Mouse (Mus musculus) stomach, postnatal 0 days (tissue): ENCODE data around the gene Otop3.

Experiments used
- CTCF ChIP-seq: IDR thresholded peaks from 2 replicates; pipeline ENCODE4 v1.5.1; 2016; ENCODE audit warnings: antibody characterized with exemption, low read depth, mild to moderate bottlenecking, moderate library complexity
- EP300 ChIP-seq: optimal IDR thresholded peaks from 2 replicates; pipeline ENCODE3; 2016; ENCODE audit warnings: antibody characterized with exemption

DNA sequence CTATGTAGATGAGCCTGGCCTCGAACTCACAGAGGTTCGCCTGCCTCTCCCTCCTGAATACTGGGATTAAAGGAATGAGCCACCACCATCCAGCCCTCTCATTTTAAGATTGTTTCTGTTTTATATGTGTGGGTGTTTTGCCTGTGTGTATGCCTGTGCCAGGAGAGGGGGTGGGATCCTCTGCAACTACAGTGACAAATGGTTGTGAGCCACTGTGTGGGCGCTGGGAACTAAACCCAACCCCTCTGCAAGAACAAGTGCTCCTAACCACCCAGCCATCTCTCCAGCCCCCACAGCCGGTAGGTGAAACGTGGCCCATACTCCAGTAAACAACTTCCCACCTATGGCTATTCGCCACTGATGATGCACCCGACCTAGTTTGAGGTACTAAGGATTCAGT is 56.8 kb downstream of the Otop3 start:
- TF ChIP-seq CTCF, result no peak
- TF ChIP-seq EP300, result no peak
